Mouse (Mus musculus): ENCODE results near the gene Pask.

DNA sequence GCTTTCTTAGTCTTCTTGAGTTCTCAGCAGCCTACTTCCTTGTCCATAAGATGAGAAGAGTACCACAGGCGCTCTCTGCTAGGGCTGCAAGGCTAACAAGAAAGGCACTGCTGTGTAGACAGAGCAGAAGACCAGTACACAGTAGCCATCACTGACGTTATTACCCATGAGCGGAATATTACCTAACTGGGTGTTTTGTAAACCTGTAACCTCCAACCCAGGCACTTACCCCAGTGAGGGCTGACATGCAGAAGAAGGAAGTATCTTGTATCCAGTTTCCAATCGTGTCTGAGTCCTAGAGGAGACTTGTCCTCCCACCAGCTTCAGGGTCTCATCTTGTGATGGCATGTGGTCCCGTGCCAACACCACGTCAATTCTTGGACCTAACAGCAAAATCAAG is 19.3 kb downstream of the Pask start:
- TF ChIP-seq POLR2A (IDR thresholded peaks at IDR 0.05; ENCODE audit: borderline replicate concordance, extremely low read depth, low read depth, low read length) = no peak
- no peak for TF ChIP-seq CTCF (IDR thresholded peaks at IDR 0.05; ENCODE audit: insufficient read depth, low read length)
